Mouse (Mus musculus) limb, embryonic 12.5 days (tissue): ENCODE results near the gene Fcna. TPM values are rescaled to one million over a fixed set of nuclear protein-coding genes. Genes with fewer than 3 reads are reported as not detected.

Source experiments
- ATAC-seq: fragments of 200-750 bp; cut with Nextera tagmentation; 2 replicates; pipeline ENCODE4 v1.8.0; 2017; ENCODE audit warnings: low read depth, moderate TSS enrichment; ENCODE audit not compliant: insufficient number of reproducible peaks, insufficient read depth, low FRiP score, low TSS enrichment
- H3K27ac ChIP-seq: fragments of 300-500 bp; sonication (generic); 2 replicates; pipeline ENCODE4 v1.5.1; 2016; ENCODE audit warnings: mild to moderate bottlenecking, moderate library complexity
- H3K27me3 ChIP-seq: fragments of 300-500 bp; sonication (generic); 2 replicates; pipeline ENCODE4 v1.6.1; 2016; ENCODE audit warnings: mild to moderate bottlenecking, moderate library complexity
- H3K36me3 ChIP-seq: fragments of 300-500 bp; sonication (generic); 2 replicates; pipeline ENCODE4 v1.6.1; 2016; ENCODE audit warnings: mild to moderate bottlenecking, moderate library complexity
- H3K4me1 ChIP-seq: fragments of 300-500 bp; sonication (generic); replicated peaks from 2 replicates; pipeline ENCODE4 v1.6.1; 2016
- H3K4me2 ChIP-seq: fragments of 300-500 bp; sonication (generic); 2 replicates; pipeline ENCODE4 v1.6.1; 2016; ENCODE audit warnings: mild to moderate bottlenecking, moderate library complexity
- H3K4me3 ChIP-seq: fragments of 300-500 bp; sonication (generic); replicated peaks from 2 replicates; pipeline ENCODE4 v1.5.1; 2016; ENCODE audit warnings: mild to moderate bottlenecking
- H3K9ac ChIP-seq: fragments of 300-500 bp; sonication (generic); replicated peaks from 2 replicates; pipeline ENCODE4 v1.6.1; 2016; ENCODE audit warnings: mild to moderate bottlenecking, moderate library complexity
- H3K9me3 ChIP-seq: fragments of 300-500 bp; sonication (generic); 2 replicates; pipeline ENCODE4 v1.6.1; 2016; ENCODE audit warnings: mild to moderate bottlenecking, moderate library complexity
- WGBS: fragments of 180-500 bp; shearing (Covaris S2); methylation state at CpG from one replicate; pipeline ENCODE4 v1.1.7; 2016; 5-methylcytosine and 5-hydroxymethylcytosine counted together
- polyA plus RNA-seq: library from polyadenylated mRNA; unstranded; fragments of >200 nt; fragmentation: Nextera tagmentation; extraction: Ambion mirVana; gene quantifications from 2 replicates; pipeline ENCODE4 v1.2.1, GENCODE M21; 2016

The Fcna gene
- polyA plus RNA-seq, 1 experiment from 2014 or later, result 0.40 TPM

DNA sequence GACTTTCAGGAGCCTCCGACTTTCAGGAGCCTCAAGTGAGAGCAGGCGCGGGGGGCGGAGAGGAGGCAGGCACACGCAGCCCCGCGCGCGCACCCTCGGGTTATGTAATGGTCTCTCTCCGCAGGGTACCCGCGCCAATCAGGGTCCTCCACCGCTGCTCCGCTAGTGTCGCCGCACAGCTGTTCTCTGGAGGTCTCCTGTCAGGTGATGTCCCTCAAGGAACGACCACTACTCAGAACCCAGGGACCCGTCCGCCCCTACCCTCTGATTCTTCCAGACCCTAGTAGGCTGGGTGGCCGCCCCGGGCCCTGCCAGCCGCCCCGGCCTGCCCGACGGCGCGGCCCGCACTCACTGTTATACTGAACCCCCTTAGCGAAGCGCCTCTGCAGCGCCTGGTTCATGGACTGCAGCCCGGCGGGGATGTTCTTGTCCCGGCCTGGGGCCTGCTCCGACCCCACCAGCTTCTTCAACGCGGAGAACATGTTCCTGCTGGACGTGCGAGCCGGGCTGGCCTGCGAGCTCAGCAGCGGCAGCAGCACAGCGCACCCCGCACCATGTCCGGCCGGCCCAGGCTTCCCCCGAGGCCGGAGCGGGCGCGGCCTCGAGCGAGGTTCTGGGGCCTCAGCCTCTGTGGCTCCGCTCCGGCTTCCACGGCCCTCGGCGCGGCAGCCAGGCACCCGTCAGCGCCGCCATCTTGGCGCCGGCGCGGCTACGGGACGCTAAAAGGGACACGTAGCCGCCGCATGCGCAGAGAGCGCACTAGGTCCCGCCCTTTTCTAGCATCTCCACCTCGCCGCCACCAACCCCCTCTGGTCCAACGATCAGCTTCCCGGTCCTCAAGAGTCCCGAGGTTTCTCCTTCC is 19.8 kb downstream of the Fcna start, which contains the start of gene Rabl6:
Gene Rabl6, minus strand, starts transcription at position 761 of the 862 bp plus-strand sequence.
- H3K9me3 ChIP-seq, result no peaks in the 10 kb centered on the region
- peaks cover 13% of the 10 kb centered on the region for H3K27me3 ChIP-seq
- peak within 1 kb of the TSS; percentile 94 for H3K9ac ChIP-seq
- WGBS, result under 1% methylated on average over 80 of the region's 80 CpGs
- H3K4me1 ChIP-seq, result peaks cover 17% of the 10 kb centered on the region
- H3K36me3 ChIP-seq, result peaks cover 15% of the 10 kb centered on the region
- H3K4me3 ChIP-seq, result peak within 1 kb of the TSS; percentile 97
- peak within 1 kb of the TSS; percentile 95 for H3K27ac ChIP-seq
- peak within 1 kb of the TSS; percentile 61 for H3K4me2 ChIP-seq
- ATAC-seq, result peak; percentile 83

DNA sequence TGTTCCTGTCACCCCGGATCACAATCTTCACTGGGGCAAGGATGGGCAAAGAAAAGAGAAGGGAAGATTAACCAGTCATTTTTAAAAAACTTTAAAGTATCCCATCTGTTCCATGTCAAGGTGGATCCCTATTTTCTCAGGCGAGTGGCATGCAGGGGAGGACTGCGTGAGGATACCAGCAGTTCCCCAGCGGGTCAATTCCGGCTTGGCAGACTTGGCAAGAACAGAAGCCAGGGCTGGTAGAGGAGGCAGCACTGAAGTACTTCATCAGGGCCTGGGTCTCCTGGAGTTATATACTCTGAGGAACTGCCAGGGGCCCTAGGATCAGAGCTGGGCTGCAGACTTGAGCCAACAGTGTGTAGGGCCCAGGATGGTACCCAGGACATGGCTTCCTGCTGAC is 25.3 kb downstream of the Fcna start:
- no peak for ATAC-seq

GRCm38 (mm10) chr2:25600037-25600436 is 27.8 kb downstream of the Fcna start:
- Histone ChIP-seq H3K9me3 (no peaks in the 10 kb centered on the region), H3K4me2 (no peak overlapping the region), H3K27ac (no peak overlapping the region), H3K36me3 (peaks cover 95% of the 10 kb centered on the region), H3K4me1 (no peaks in the 10 kb centered on the region), H3K27me3 (no peaks in the 10 kb centered on the region), H3K4me3 (no peak overlapping the region), H3K9ac (no peak overlapping the region)
- ATAC-seq, result no peak
- 86% methylated on average over 2 of the region's 2 CpGs for WGBS

More for the DNA sequence above, 25.3 kb downstream of the Fcna start:
- H3K4me2 ChIP-seq, result no peak overlapping the region
- H3K36me3 ChIP-seq, result peaks cover 70% of the 10 kb centered on the region
- WGBS, result 90% methylated on average over 5 of the region's 5 CpGs
- no peak overlapping the region for H3K4me3 ChIP-seq
- no peaks in the 10 kb centered on the region for H3K27me3 ChIP-seq
- peaks cover 12% of the 10 kb centered on the region for H3K4me1 ChIP-seq
- H3K27ac ChIP-seq, result no peak overlapping the region
- no peak overlapping the region for H3K9ac ChIP-seq
- no peaks in the 10 kb centered on the region for H3K9me3 ChIP-seq

DNA sequence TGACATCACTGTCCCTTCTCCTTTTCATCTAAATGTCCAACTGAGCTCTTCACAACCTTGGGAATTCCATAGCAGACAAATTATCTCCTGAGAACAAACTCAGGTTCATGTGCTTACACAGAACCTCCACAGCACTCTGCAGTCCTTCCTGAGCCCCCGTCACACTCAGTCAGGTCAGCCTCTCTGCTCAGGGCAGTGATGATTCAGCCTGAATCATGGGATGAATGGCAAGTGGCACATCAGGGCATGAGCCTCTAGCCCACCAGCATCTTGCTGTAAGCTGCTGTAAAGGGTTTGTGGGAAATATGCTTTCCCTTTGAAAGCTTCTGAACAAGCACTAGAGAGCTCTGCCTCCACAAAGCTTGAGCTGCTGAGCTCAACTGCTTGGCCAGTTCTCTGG is 29.1 kb downstream of the Fcna start:
- ATAC-seq, result no peak
- Histone ChIP-seq H3K27me3 (no peaks in the 10 kb centered on the region), H3K4me1 (no peaks in the 10 kb centered on the region), H3K9ac (no peak overlapping the region), H3K36me3 (peaks cover 95% of the 10 kb centered on the region), H3K4me3 (no peak overlapping the region), H3K4me2 (no peak overlapping the region), H3K27ac (no peak overlapping the region), H3K9me3 (no peaks in the 10 kb centered on the region)
- WGBS, result 91% methylated on average over 1 of the region's 1 CpGs

GRCm38 (mm10) chr2:25596765-25597510 is 30.9 kb downstream of the Fcna start:
- no peak for ATAC-seq
- H3K4me1 ChIP-seq, result no peaks in the 10 kb centered on the region

DNA sequence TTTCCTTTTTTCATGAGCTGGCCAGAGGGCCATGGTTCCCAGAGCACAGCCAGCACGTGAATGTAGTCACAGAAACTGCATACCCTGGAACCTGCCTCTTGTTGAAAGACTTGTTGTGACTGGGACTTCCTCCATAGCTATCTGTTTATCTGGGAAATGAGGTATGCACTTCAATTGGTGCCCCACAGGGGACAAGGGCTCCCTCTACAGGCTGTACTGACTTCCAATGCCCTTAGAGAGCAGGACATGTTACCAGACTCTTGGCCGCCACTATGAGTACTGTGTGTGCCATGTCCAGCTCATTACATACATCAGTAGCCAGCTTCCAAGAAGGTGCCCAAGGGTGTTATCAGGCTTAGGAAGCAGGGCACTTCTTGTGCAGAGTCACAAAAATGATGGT is 36.0 kb downstream of the Fcna start:
- H3K9ac ChIP-seq, result no peak overlapping the region
- H3K27ac ChIP-seq, result no peak overlapping the region
- peaks cover 95% of the 10 kb centered on the region for H3K36me3 ChIP-seq
- H3K4me2 ChIP-seq, result no peak overlapping the region
- no peak overlapping the region for H3K4me3 ChIP-seq
- ATAC-seq, result no peak
- no peaks in the 10 kb centered on the region for H3K9me3 ChIP-seq
- 95% methylated on average over 2 of the region's 2 CpGs for WGBS
- no peaks in the 10 kb centered on the region for H3K27me3 ChIP-seq
- no peaks in the 10 kb centered on the region for H3K4me1 ChIP-seq

More at GRCm38 (mm10) chr2:25596765-25597510, 30.9 kb downstream of the Fcna start:
- H3K4me2 ChIP-seq, result no peak overlapping the region
- H3K9ac ChIP-seq, result no peak overlapping the region
- H3K27me3 ChIP-seq, result no peaks in the 10 kb centered on the region
- no peak overlapping the region for H3K27ac ChIP-seq
- 95% methylated on average over 5 of the region's 5 CpGs for WGBS
- no peaks in the 10 kb centered on the region for H3K9me3 ChIP-seq
- H3K36me3 ChIP-seq, result peaks cover 95% of the 10 kb centered on the region
- no peak overlapping the region for H3K4me3 ChIP-seq

DNA sequence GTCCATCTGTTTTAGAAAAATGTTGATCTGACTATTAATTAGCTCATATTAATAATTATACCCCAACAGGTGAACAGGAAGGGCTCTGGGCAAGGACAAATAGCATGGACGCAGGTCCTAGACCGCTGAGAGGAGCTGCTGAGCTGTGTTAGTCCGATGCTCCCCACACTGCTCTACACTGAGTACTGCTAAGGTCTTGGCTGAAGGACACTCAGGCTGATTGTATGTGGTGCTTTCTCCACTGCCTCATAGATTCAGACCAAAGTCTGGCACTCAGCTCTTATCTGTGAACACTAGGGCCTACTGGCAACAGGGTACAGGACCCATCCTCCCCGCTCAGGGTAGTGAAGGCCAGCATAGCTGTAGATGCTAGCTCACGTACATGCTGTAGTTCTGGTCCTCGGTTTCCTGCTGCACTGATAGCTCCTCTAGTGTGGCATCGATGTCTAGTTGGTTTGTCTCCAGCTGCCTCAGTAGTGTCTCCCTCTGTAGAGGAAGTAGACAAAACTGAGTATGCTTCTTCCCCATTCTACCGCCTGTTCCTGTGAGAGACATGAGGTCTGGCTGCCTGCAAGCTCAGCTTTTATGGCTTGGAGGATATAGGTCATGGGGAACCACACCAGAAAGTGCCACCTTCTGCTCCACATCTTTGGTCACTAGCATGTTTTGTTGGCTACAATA is 39.5 kb downstream of the Fcna start:
- peaks cover 98% of the 10 kb centered on the region for H3K36me3 ChIP-seq
- no peaks in the 10 kb centered on the region for H3K9me3 ChIP-seq
- 95% methylated on average over 8 of the region's 8 CpGs for WGBS
- H3K27me3 ChIP-seq, result no peaks in the 10 kb centered on the region
- H3K4me2 ChIP-seq, result no peak overlapping the region
- no peak for ATAC-seq
- no peak overlapping the region for H3K4me3 ChIP-seq
- no peak overlapping the region for H3K27ac ChIP-seq
- H3K4me1 ChIP-seq, result peaks cover 3% of the 10 kb centered on the region; the same call in 1 of the 2 replicates
- H3K9ac ChIP-seq, result no peak overlapping the region

- H3K9me3 ChIP-seq, result no peaks in the 10 kb centered on the region
- no peak overlapping the region for H3K4me3 ChIP-seq
- no peaks in the 10 kb centered on the region for H3K27me3 ChIP-seq
- no peak overlapping the region for H3K9ac ChIP-seq
- H3K4me1 ChIP-seq, result peaks cover 14% of the 10 kb centered on the region
- WGBS, result 93% methylated on average over 8 of the region's 8 CpGs
- no peak overlapping the region for H3K4me2 ChIP-seq
- no peak for ATAC-seq
- H3K27ac ChIP-seq, result no peak overlapping the region
- H3K36me3 ChIP-seq, result peaks cover 95% of the 10 kb centered on the region
Measured at GRCm38 (mm10) chr2:25587290-25587689, 40.5 kb downstream of the Fcna start.

DNA sequence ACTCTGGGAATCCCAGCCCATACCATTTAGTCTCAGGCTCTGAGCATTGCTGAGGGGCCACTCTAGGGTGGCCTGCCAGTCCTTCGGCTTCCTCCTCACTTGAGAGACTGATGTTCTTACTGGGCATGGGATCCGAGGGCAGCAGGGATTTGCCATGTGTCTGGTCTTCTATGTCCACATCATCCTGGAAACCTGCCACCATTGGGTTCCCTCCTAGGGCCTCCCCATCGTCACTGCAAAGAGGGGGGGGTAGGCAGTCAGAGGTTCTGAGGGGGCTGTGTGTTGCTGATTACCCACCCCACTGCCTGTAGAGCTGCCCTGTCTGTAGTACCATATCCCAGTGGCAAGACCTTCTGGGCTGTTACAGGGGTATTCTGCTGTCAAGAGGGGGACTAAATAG is 42.2 kb downstream of the Fcna start:
- H3K9ac ChIP-seq, result no peak overlapping the region
- WGBS, result 91% methylated on average over 3 of the region's 3 CpGs
- peaks cover 7% of the 10 kb centered on the region for H3K27me3 ChIP-seq
- no peak overlapping the region for H3K4me3 ChIP-seq
- no peaks in the 10 kb centered on the region for H3K9me3 ChIP-seq
- H3K4me1 ChIP-seq, result peaks cover 28% of the 10 kb centered on the region
- peaks cover 78% of the 10 kb centered on the region for H3K36me3 ChIP-seq
- no peak overlapping the region for H3K27ac ChIP-seq
- ATAC-seq, result no peak
- no peak overlapping the region for H3K4me2 ChIP-seq

DNA sequence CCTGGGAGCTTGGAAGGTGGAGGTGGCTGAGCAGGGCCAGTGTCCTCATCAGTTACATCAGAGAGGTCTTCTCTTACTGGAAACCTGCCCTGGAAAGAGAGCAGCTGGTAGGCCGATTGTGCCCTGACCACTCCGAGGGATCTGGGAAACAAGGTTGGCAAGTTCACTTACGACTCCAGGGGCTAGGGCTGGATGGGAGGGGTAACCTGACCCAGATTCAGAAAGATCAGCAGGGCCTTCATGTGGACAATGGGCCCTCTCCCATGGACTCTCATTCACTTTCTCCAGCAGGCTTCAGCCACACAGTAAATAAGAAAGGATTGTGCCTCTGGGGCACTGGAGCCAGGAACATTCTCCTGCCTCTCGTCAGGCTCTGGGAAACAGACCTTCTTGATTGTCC is 43.0 kb downstream of the Fcna start:
- Histone ChIP-seq H3K27me3 (peaks cover 15% of the 10 kb centered on the region), H3K4me3 (no peak overlapping the region), H3K9me3 (no peaks in the 10 kb centered on the region), H3K4me2 (no peak overlapping the region), H3K9ac (no peak overlapping the region), H3K4me1 (peaks cover 33% of the 10 kb centered on the region), H3K36me3 (peaks cover 71% of the 10 kb centered on the region), H3K27ac (no peak overlapping the region)
- 91% methylated on average over 4 of the region's 4 CpGs for WGBS
- ATAC-seq, result no peak

DNA sequence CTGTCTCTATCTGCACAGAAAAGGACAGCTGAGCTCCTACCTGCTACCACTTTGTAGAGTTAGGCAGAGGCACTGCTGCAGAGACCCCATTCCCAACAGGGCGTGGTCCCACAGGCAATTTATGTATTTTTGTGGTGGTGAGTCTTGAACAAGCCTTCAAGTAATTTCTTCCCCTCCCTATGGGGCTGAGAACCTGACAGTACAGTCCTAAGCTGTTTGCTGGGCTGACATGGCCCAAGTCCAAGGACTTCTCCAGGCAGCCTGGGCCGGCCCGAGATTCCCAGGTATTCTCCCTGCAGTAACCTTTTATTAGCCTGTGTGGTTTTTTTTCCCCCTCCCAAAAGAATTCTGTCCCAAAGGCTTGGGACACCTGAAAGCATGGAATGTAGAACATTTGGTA is 43.7 kb downstream of the Fcna start:
- WGBS, result 90% methylated on average over 3 of the region's 3 CpGs
- Histone ChIP-seq H3K36me3 (peaks cover 64% of the 10 kb centered on the region), H3K4me2 (no peak overlapping the region), H3K4me3 (no peak overlapping the region), H3K4me1 (peaks cover 40% of the 10 kb centered on the region), H3K9me3 (no peaks in the 10 kb centered on the region), H3K9ac (no peak overlapping the region), H3K27me3 (peaks cover 22% of the 10 kb centered on the region), H3K27ac (no peak overlapping the region)
- no peak for ATAC-seq
